7 mouse cellular contexts compared by ENCODE assay signal in the genomic region with DNA sequence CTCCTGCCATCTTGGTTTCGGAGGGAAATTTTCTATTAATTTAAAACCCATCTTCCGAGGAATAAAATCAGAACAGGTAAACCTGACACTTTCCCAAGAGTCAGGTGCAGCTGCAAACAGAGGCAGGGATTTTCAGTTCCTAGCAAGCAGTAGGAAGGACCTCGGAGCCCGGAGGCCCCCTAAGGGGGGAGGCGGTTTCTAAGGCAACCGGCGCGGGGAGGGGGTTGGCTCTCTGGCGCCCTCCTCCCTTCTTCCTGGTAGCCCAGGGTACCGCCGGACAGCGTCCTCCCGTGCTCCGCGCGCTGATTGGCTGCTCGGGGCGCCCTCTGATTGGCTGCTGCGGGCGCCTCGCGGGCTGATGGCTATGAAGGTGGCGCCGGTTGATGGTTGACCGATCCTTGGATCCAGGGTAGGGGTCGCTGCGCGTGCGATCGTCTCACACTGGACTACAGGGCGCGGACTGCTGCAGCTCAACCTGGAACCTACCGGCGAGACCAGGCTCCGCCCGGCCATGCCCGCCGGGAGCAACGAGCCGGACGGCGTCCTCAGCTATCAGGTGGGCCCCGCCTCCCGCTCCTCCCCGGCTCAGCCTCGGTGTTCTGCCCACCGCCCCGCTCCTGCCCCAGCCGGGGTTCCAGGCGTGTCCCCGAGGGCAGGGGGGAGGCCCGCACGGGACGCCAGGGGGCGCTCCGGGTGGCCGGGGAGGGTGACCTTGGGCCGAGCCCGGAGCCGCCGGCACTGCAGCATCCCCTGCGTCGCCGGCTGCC. TPM values are rescaled to one million over a fixed set of nuclear protein-coding genes. Genes with fewer than 3 reads are reported as not detected.
DNase-seq lines count a peak whose midpoint lies in the region; ATAC-seq and TF ChIP-seq lines count a peak whose summit lies in the region.

A gene (plus strand): TSS at position 329 of the 767 bp plus-strand sequence.

- H3K36me3 ChIP-seq in embryonic facial prominence, embryonic 13.5 days: no peaks in the 10 kb centered on the region
- no peaks in the 10 kb centered on the region for H3K36me3 ChIP-seq in heart, adult 2 months (ENCODE audit: control insufficient read depth, insufficient read depth, low read length)
- H3K36me3 ChIP-seq in limb, embryonic 13.5 days: no peaks in the 10 kb centered on the region
- no peaks in the 10 kb centered on the region for H3K36me3 ChIP-seq in midbrain, embryonic 15.5 days (replicated peaks)

- no peaks in the 10 kb centered on the region for H3K9me3 ChIP-seq in embryonic facial prominence, embryonic 13.5 days
- H3K9me3 ChIP-seq in limb, embryonic 13.5 days: no peaks in the 10 kb centered on the region
- H3K9me3 ChIP-seq in midbrain, embryonic 15.5 days: no peaks in the 10 kb centered on the region

- peak; percentile 84 for ATAC-seq in embryonic facial prominence, embryonic 13.5 days (ENCODE audit: insufficient number of reproducible peaks, insufficient read depth, low FRiP score, low TSS enrichment, low read depth)
- ATAC-seq in limb, embryonic 13.5 days (ENCODE audit: low FRiP score, low read depth): peak; percentile 95
- peak; percentile 97 for ATAC-seq in midbrain, embryonic 15.5 days (replicated peaks)

- peak within 1 kb of the TSS; percentile 94 for H3K4me2 ChIP-seq in embryonic facial prominence, embryonic 13.5 days
- H3K4me2 ChIP-seq in limb, embryonic 13.5 days (replicated peaks): peak within 1 kb of the TSS; percentile 92
- H3K4me2 ChIP-seq in midbrain, embryonic 15.5 days: peak within 1 kb of the TSS; percentile 55

- DNase-seq in adrenal gland, postnatal 14 days: peak; percentile 95
- peak; percentile 85 to 91 for DNase-seq in heart, adult 2 months
- peak; percentile 85 to 87 for DNase-seq in kidney, adult 8-10 months
- DNase-seq in spleen, adult 18-20 months: peak; percentile 86 to 91

- peak within 1 kb of the TSS; percentile 66 for H3K4me3 ChIP-seq in embryonic facial prominence, embryonic 13.5 days
- H3K4me3 ChIP-seq in heart, adult 2 months: peak within 1 kb of the TSS; percentile 57
- H3K4me3 ChIP-seq in limb, embryonic 13.5 days: peak within 1 kb of the TSS; percentile 67
- H3K4me3 ChIP-seq in midbrain, embryonic 15.5 days: peak within 1 kb of the TSS; percentile 70

- no peaks in the 10 kb centered on the region for H3K79me2 ChIP-seq in heart, adult 2 months (replicated peaks; ENCODE audit: control insufficient read depth, insufficient read depth, low read length)

- TF ChIP-seq POLR2A in heart, adult 2 months (IDR thresholded peaks at IDR 0.05; ENCODE audit: insufficient read depth, low read depth, low read length): no peak

- no peak for TF ChIP-seq EP300 in heart, adult 2 months (IDR thresholded peaks at IDR 0.05; ENCODE audit: insufficient read depth, low read depth, low read length)

- H3K27ac ChIP-seq in embryonic facial prominence, embryonic 13.5 days: peak within 1 kb of the TSS; percentile 55; the same call in 1 of the 2 replicates
- peak within 1 kb of the TSS; percentile 56 for H3K27ac ChIP-seq in heart, adult 2 months
- peak within 1 kb of the TSS; percentile 39; the same call in 1 of the 2 replicates for H3K27ac ChIP-seq in limb, embryonic 13.5 days
- peak within 1 kb of the TSS; percentile 87 for H3K27ac ChIP-seq in midbrain, embryonic 15.5 days

- H3K4me1 ChIP-seq in embryonic facial prominence, embryonic 13.5 days: peaks cover 19% of the 10 kb centered on the region
- no peaks in the 10 kb centered on the region for H3K4me1 ChIP-seq in heart, adult 2 months (ENCODE audit: control insufficient read depth, insufficient read depth, low read length)
- H3K4me1 ChIP-seq in limb, embryonic 13.5 days: peaks cover 20% of the 10 kb centered on the region
- H3K4me1 ChIP-seq in midbrain, embryonic 15.5 days: peaks cover 25% of the 10 kb centered on the region

- intact Hi-C loops in heart, adult 2 months (cut with DNase I): loop anchor here (5.0 kb wide), 1 partner anchor 51 kb away; no protein-coding TSS in a partner anchor

- peak within 1 kb of the TSS; percentile 71 for H3K9ac ChIP-seq in embryonic facial prominence, embryonic 13.5 days
- peak within 1 kb of the TSS; percentile 54 for H3K9ac ChIP-seq in heart, adult 2 months (ENCODE audit: low read depth, low read length)
- H3K9ac ChIP-seq in limb, embryonic 13.5 days: peak within 1 kb of the TSS; percentile 70
- H3K9ac ChIP-seq in midbrain, embryonic 15.5 days: peak within 1 kb of the TSS; percentile 74

- TF ChIP-seq CTCF in heart, adult 2 months (IDR thresholded peaks at IDR 0.05): peak; percentile 59

- WGBS in embryonic facial prominence, embryonic 13.5 days: under 1% methylated on average over 56 of the region's 64 CpGs
- 1% methylated on average over 64 of the region's 64 CpGs for WGBS in heart, adult 2 months
- under 1% methylated on average over 63 of the region's 64 CpGs for WGBS in limb, embryonic 13.5 days
- WGBS in midbrain, embryonic 15.5 days: under 1% methylated on average over 64 of the region's 64 CpGs

- peaks cover 11% of the 10 kb centered on the region for H3K27me3 ChIP-seq in embryonic facial prominence, embryonic 13.5 days
- peaks cover 7% of the 10 kb centered on the region for H3K27me3 ChIP-seq in heart, adult 2 months (ENCODE audit: control insufficient read depth, insufficient read depth, low read length)
- peaks cover 9% of the 10 kb centered on the region for H3K27me3 ChIP-seq in limb, embryonic 13.5 days
- no peaks in the 10 kb centered on the region for H3K27me3 ChIP-seq in midbrain, embryonic 15.5 days (replicated peaks)

RNA-seq across cellular contexts. Expression of the gene that starts here (rescaled TPM):
- 10.4 and 14.6 TPM in 2 replicates for total RNA-seq in adrenal gland, postnatal 14 days (2021)
- polyA plus RNA-seq in embryonic facial prominence, embryonic 13.5 days (2015; fragmentation: Nextera tagmentation; extraction: Ambion mirVana): 5.0 and 6.3 TPM in 2 replicates
- 1 to 10 TPM; 2.8 to 4.1 TPM for total RNA-seq in heart, adult 2 months (2021)
- polyA plus RNA-seq in heart, adult 2 months (2012; rRNA removed): 0.96 and 1.5 TPM in 2 replicates
- 4.8 and 4.9 TPM in 2 replicates for polyA plus RNA-seq in limb, embryonic 13.5 days (2015; fragmentation: Nextera tagmentation; extraction: Ambion mirVana)
- 28.7 and 33.0 TPM in 2 replicates for polyA plus RNA-seq in midbrain, embryonic 15.5 days (2015; fragmentation: Nextera tagmentation; extraction: Ambion mirVana)

Comparison
In these comparisons a context has a peak if more than half of its experiments do, and no peak if none do; other contexts are left out.
1. Peak in every context shown above with its lines: DNase-seq, ATAC-seq, H3K4me3 ChIP-seq and H3K27ac ChIP-seq.